Mouse (Mus musculus): ENCODE measurements around the gene Gm26566. TPM values are rescaled to one million over a fixed set of nuclear protein-coding genes. Genes with fewer than 3 reads are reported as not detected.
"Not testable (repeated sequence)": the region's sequence is repeated elsewhere in the genome, so short reads cannot be mapped to it uniquely, and the experiment has no call there.

The Gm26566 gene
- polyA plus RNA-seq, 1 experiment from 2014 or later, result 0.32 TPM

DNA sequence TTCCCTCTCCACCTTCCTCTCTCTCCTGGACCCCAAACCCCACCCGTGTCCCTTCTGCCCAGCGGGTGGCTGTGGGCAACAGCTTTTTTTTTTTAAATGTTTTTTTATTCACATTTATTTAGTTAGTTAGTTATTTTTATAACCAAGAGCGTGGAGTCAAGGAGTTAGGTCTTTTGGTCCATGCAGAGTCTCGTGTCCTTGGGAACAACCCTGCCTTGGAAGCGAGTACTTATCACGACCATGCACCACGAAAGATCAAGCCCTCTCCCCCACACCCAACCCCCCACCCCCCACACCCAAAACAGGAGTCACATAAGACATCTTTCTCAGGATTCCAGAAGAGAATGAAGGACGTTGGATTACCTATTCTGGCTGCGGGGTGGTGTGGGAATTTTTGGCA lies 40.7 kb downstream of the Gm26566 start:
- not testable (repeated sequence) for H3K4me1 ChIP-seq (ENCODE audit: control insufficient read depth, low read depth, low read length); H3K27me3 ChIP-seq (ENCODE audit: control insufficient read depth, insufficient read depth, low read depth, low read length); H3K9me3 ChIP-seq (replicated peaks; ENCODE audit: control insufficient read depth, low read length); H3K36me3 ChIP-seq (ENCODE audit: control insufficient read depth, insufficient read depth); ATAC-seq (ENCODE audit: low read depth); H3K9ac ChIP-seq (ENCODE audit: low read depth, low read length); H3K4me3 ChIP-seq (ENCODE audit: low read depth, low read length); H3K27ac ChIP-seq (ENCODE audit: low read length)
- peak overlapping the region; percentile 42; the same call in 1 of the 2 replicates for H3K4me2 ChIP-seq (ENCODE audit: low read depth, low read length)
- WGBS (ENCODE audit: insufficient replicate concordance), result 40% methylated on average over 8 of the region's 9 CpGs

- WGBS (ENCODE audit: insufficient replicate concordance), result 3% methylated on average over 27 of the region's 42 CpGs
- not testable (repeated sequence) for H3K9me3 ChIP-seq (replicated peaks; ENCODE audit: control insufficient read depth, low read length); H3K27me3 ChIP-seq (ENCODE audit: control insufficient read depth, insufficient read depth, low read depth, low read length); H3K27ac ChIP-seq (ENCODE audit: low read length); H3K9ac ChIP-seq (ENCODE audit: low read depth, low read length); ATAC-seq (ENCODE audit: low read depth); H3K36me3 ChIP-seq (ENCODE audit: control insufficient read depth, insufficient read depth); H3K4me1 ChIP-seq (ENCODE audit: control insufficient read depth, low read depth, low read length)
- Histone ChIP-seq H3K4me2 (ENCODE audit: low read depth, low read length) (peak overlapping the region; percentile 52), H3K4me3 (ENCODE audit: low read depth, low read length) (peak overlapping the region; percentile 45; the same call in 1 of the 2 replicates)
These were observed 41.9 kb downstream of the Gm26566 start for GRCm38 (mm10) chr4:88763384-88764018.

Other genes starting within 250 kb of the Gm26566 start
- not detected in 2 replicates for gene Ifnb1, start 199.0 kb upstream of the Gm26566 start, polyA plus RNA-seq (2015; fragmentation: Nextera tagmentation; extraction: Ambion mirVana)
- gene Ifna15, start 163.6 kb upstream of the Gm26566 start, polyA plus RNA-seq (2015; fragmentation: Nextera tagmentation; extraction: Ambion mirVana), result not detected in 2 replicates
- not detected in 2 replicates for gene Ifna14, start 150.0 kb upstream of the Gm26566 start, polyA plus RNA-seq (2015; fragmentation: Nextera tagmentation; extraction: Ambion mirVana)
- gene Ifna9, start 129.4 kb upstream of the Gm26566 start, polyA plus RNA-seq (2015; fragmentation: Nextera tagmentation; extraction: Ambion mirVana), result not detected in 2 replicates
- not detected in 2 replicates for gene Ifna12, start 118.4 kb upstream of the Gm26566 start, polyA plus RNA-seq (2015; fragmentation: Nextera tagmentation; extraction: Ambion mirVana)
- not detected in 2 replicates for gene C87499, start 87.4 kb upstream of the Gm26566 start, polyA plus RNA-seq (2015; fragmentation: Nextera tagmentation; extraction: Ambion mirVana)
- gene Ifna13, start 77.3 kb upstream of the Gm26566 start, polyA plus RNA-seq (2015; fragmentation: Nextera tagmentation; extraction: Ambion mirVana), result not detected in 2 replicates
- not detected in 2 replicates for gene Ifna16, start 44.9 kb upstream of the Gm26566 start, polyA plus RNA-seq (2015; fragmentation: Nextera tagmentation; extraction: Ambion mirVana)
- gene Ifna2, start 37.9 kb upstream of the Gm26566 start, polyA plus RNA-seq (2015; fragmentation: Nextera tagmentation; extraction: Ambion mirVana), result not detected in 2 replicates
- gene Ifnab, start 30.4 kb upstream of the Gm26566 start, polyA plus RNA-seq (2015; fragmentation: Nextera tagmentation; extraction: Ambion mirVana), result not detected in 2 replicates
- gene Klhl9, start 660 bp downstream of the Gm26566 start, polyA plus RNA-seq (2015; fragmentation: Nextera tagmentation; extraction: Ambion mirVana), result 22.4 and 23.5 TPM in 2 replicates
- not detected in 2 replicates for gene Gm13271, start 33.1 kb downstream of the Gm26566 start, polyA plus RNA-seq (2015; fragmentation: Nextera tagmentation; extraction: Ambion mirVana)
- gene Gm13283, start 38.3 kb downstream of the Gm26566 start, polyA plus RNA-seq (2015; fragmentation: Nextera tagmentation; extraction: Ambion mirVana), result 0.07 TPM in 1 of 2 replicates, not detected in the other
- gene Gm13290, start 52.0 kb downstream of the Gm26566 start, polyA plus RNA-seq (2015; fragmentation: Nextera tagmentation; extraction: Ambion mirVana), result 0.11 TPM in 1 of 2 replicates, not detected in the other
- gene Gm13289, start 55.1 kb downstream of the Gm26566 start, polyA plus RNA-seq (2015; fragmentation: Nextera tagmentation; extraction: Ambion mirVana), result not detected in 2 replicates
- not detected in 2 replicates for gene Gm13272, start 58.0 kb downstream of the Gm26566 start, polyA plus RNA-seq (2015; fragmentation: Nextera tagmentation; extraction: Ambion mirVana)
- not detected in 2 replicates for gene Ifnz, start 60.3 kb downstream of the Gm26566 start, polyA plus RNA-seq (2015; fragmentation: Nextera tagmentation; extraction: Ambion mirVana)
- not detected in 2 replicates for gene Gm13276, start 63.9 kb downstream of the Gm26566 start, polyA plus RNA-seq (2015; fragmentation: Nextera tagmentation; extraction: Ambion mirVana)
- gene Gm13277, start 66.8 kb downstream of the Gm26566 start, polyA plus RNA-seq (2015; fragmentation: Nextera tagmentation; extraction: Ambion mirVana), result not detected in 2 replicates
- gene Gm13278, start 69.7 kb downstream of the Gm26566 start, polyA plus RNA-seq (2015; fragmentation: Nextera tagmentation; extraction: Ambion mirVana), result not detected in 2 replicates
- not detected in 2 replicates for gene Gm13275, start 72.7 kb downstream of the Gm26566 start, polyA plus RNA-seq (2015; fragmentation: Nextera tagmentation; extraction: Ambion mirVana)
- not detected in 2 replicates for gene Gm13279, start 75.6 kb downstream of the Gm26566 start, polyA plus RNA-seq (2015; fragmentation: Nextera tagmentation; extraction: Ambion mirVana)
- 0.15 and 0.23 TPM in 2 replicates for gene Gm13285, start 77.9 kb downstream of the Gm26566 start, polyA plus RNA-seq (2015; fragmentation: Nextera tagmentation; extraction: Ambion mirVana)
- gene Gm13287, start 81.4 kb downstream of the Gm26566 start, polyA plus RNA-seq (2015; fragmentation: Nextera tagmentation; extraction: Ambion mirVana), result not detected in 2 replicates
- not detected in 2 replicates for gene Gm13288, start 83.7 kb downstream of the Gm26566 start, polyA plus RNA-seq (2015; fragmentation: Nextera tagmentation; extraction: Ambion mirVana)
- gene Ifna7, start 94.4 kb downstream of the Gm26566 start, polyA plus RNA-seq (2015; fragmentation: Nextera tagmentation; extraction: Ambion mirVana), result not detected in 2 replicates
- not detected in 2 replicates for gene Ifna11, start 98.2 kb downstream of the Gm26566 start, polyA plus RNA-seq (2015; fragmentation: Nextera tagmentation; extraction: Ambion mirVana)
- gene Ifna6, start 105.6 kb downstream of the Gm26566 start, polyA plus RNA-seq (2015; fragmentation: Nextera tagmentation; extraction: Ambion mirVana), result not detected in 2 replicates
- gene Ifna5, start 113.7 kb downstream of the Gm26566 start, polyA plus RNA-seq (2015; fragmentation: Nextera tagmentation; extraction: Ambion mirVana), result not detected in 2 replicates
- gene Ifna4, start 120.1 kb downstream of the Gm26566 start, polyA plus RNA-seq (2015; fragmentation: Nextera tagmentation; extraction: Ambion mirVana), result not detected in 2 replicates
- gene Ifna1, start 128.3 kb downstream of the Gm26566 start, polyA plus RNA-seq (2015; fragmentation: Nextera tagmentation; extraction: Ambion mirVana), result not detected in 2 replicates
- not detected in 2 replicates for gene Ifne, start 158.4 kb downstream of the Gm26566 start, polyA plus RNA-seq (2015; fragmentation: Nextera tagmentation; extraction: Ambion mirVana)